In the genomic region with DNA sequence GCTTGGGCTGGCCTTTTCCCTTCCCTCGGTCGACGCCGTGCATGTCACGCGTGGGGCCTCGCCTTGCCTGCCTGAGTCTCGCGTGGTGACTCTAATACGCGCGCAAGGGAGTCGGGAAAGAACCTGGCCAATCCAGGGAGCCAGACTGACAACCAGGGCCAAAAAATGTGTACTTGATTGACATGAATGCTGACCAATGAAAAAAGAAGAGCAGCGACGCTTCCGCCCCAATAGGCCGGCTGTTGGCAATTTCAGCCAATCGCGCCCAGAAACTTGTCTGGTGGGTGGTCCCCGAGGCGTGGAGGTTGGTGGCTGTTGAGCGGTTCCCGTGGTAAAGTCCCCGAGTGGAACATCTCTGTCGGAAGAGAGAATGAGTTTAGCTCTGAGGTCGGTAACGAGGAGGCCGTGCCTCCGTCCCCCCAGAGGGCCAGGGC, we compare ENCODE assay signal across 8 mouse cellular contexts. TPM values are rescaled to one million over a fixed set of nuclear protein-coding genes. Genes with fewer than 3 reads are reported as not detected.
DNase-seq lines count a peak whose midpoint lies in the region; ATAC-seq and TF ChIP-seq lines count a peak whose summit lies in the region.

Gene Cetn3, plus strand, starts transcription at position 107 of the 434 bp plus-strand sequence.

- ATAC-seq in embryonic facial prominence, embryonic 14.5 days (ENCODE audit: low read depth): peak; percentile 91
- ATAC-seq in limb, embryonic 11.5 days (ENCODE audit: insufficient number of reproducible peaks, low FRiP score, low TSS enrichment, low read depth): peak; percentile 90
- peak; percentile 93 for ATAC-seq in midbrain, embryonic 13.5 days

- H3K27me3 ChIP-seq in embryonic facial prominence, embryonic 14.5 days (replicated peaks; ENCODE audit: control insufficient read depth, insufficient read depth, low read length): no peaks in the 10 kb centered on the region
- H3K27me3 ChIP-seq in heart, adult 2 months (ENCODE audit: control insufficient read depth, insufficient read depth, low read length): no peaks in the 10 kb centered on the region
- no peaks in the 10 kb centered on the region for H3K27me3 ChIP-seq in kidney, adult 2 months (replicated peaks; ENCODE audit: control insufficient read depth, insufficient read depth, low read length)
- H3K27me3 ChIP-seq in limb, embryonic 11.5 days (ENCODE audit: control insufficient read depth, insufficient read depth, low read length): no peaks in the 10 kb centered on the region
- H3K27me3 ChIP-seq in midbrain, embryonic 13.5 days: no peaks in the 10 kb centered on the region

- no peaks in the 10 kb centered on the region; the same call in 1 of the 2 replicates for H3K4me1 ChIP-seq in bone marrow, adult 2 months (ENCODE audit: control insufficient read depth, insufficient read depth, low read length)
- peaks cover 9% of the 10 kb centered on the region for H3K4me1 ChIP-seq in embryonic facial prominence, embryonic 14.5 days (ENCODE audit: control insufficient read depth, insufficient read depth, low read length)
- no peaks in the 10 kb centered on the region for H3K4me1 ChIP-seq in heart, adult 2 months (ENCODE audit: control insufficient read depth, insufficient read depth, low read length)
- peaks cover 2% of the 10 kb centered on the region; the same call in 1 of the 2 replicates for H3K4me1 ChIP-seq in kidney, adult 2 months (ENCODE audit: control insufficient read depth, insufficient read depth, low read length)
- no peaks in the 10 kb centered on the region for H3K4me1 ChIP-seq in limb, embryonic 11.5 days (ENCODE audit: control insufficient read depth, insufficient read depth, low read length)
- H3K4me1 ChIP-seq in midbrain, embryonic 13.5 days (replicated peaks): peaks cover 26% of the 10 kb centered on the region

- peak; percentile 91 for DNase-seq in B cell, adult 2 months
- DNase-seq in embryonic facial prominence, embryonic 14.5 days (ENCODE audit: low spot score): peak; percentile 97
- DNase-seq in heart, adult 2 months: peak in 1 of 2 experiments; percentile 94
- DNase-seq in kidney, adult 2 months: peak; percentile 98
- peak; percentile 92 for DNase-seq in limb, embryonic 11.5 days (ENCODE audit: low spot score)
- DNase-seq in spleen, adult 18-20 months: peak; percentile 82 to 83

- H3K27ac ChIP-seq in bone marrow, adult 2 months (ENCODE audit: control insufficient read depth, insufficient read depth, low read depth, low read length, poor library complexity): peak within 1 kb of the TSS; percentile 96
- H3K27ac ChIP-seq in embryonic facial prominence, embryonic 14.5 days (replicated peaks; ENCODE audit: low read depth, low read length): peak within 1 kb of the TSS; percentile 98
- H3K27ac ChIP-seq in heart, adult 2 months: peak within 1 kb of the TSS; percentile 100
- H3K27ac ChIP-seq in kidney, adult 2 months (ENCODE audit: insufficient read depth, low read depth, low read length): peak within 1 kb of the TSS; percentile 95
- peak within 1 kb of the TSS; percentile 94 for H3K27ac ChIP-seq in limb, embryonic 11.5 days (replicated peaks; ENCODE audit: low read depth, low read length)
- peak within 1 kb of the TSS; percentile 99 for H3K27ac ChIP-seq in midbrain, embryonic 13.5 days

- TF ChIP-seq POLR2A in bone marrow, adult 2 months (IDR thresholded peaks at IDR 0.05; ENCODE audit: borderline replicate concordance, control insufficient read depth, low read depth, low read length): peak; percentile 57; the same call in 1 of the 2 replicates
- peak; percentile 36; the same call in 1 of the 2 replicates for TF ChIP-seq POLR2A in heart, adult 2 months (IDR thresholded peaks at IDR 0.05; ENCODE audit: insufficient read depth, low read depth, low read length)
- no peak for TF ChIP-seq POLR2A in kidney, adult 2 months (IDR thresholded peaks at IDR 0.05; ENCODE audit: low read depth, low read length)

- peak within 1 kb of the TSS; percentile 76 for H3K9ac ChIP-seq in embryonic facial prominence, embryonic 14.5 days (ENCODE audit: low read depth, low read length)
- H3K9ac ChIP-seq in heart, adult 2 months (ENCODE audit: low read depth, low read length): peak within 1 kb of the TSS; percentile 82
- peak within 1 kb of the TSS; percentile 87 for H3K9ac ChIP-seq in limb, embryonic 11.5 days (ENCODE audit: low read length)
- H3K9ac ChIP-seq in midbrain, embryonic 13.5 days (replicated peaks): peak within 1 kb of the TSS; percentile 84

- H3K36me3 ChIP-seq in embryonic facial prominence, embryonic 14.5 days (ENCODE audit: control insufficient read depth, insufficient read depth, low read length): peaks cover 13% of the 10 kb centered on the region
- H3K36me3 ChIP-seq in heart, adult 2 months (ENCODE audit: control insufficient read depth, insufficient read depth, low read length): peaks cover 7% of the 10 kb centered on the region
- peaks cover 2% of the 10 kb centered on the region; the same call in 1 of the 2 replicates for H3K36me3 ChIP-seq in kidney, adult 2 months (ENCODE audit: control insufficient read depth, insufficient read depth, low read length)
- no peaks in the 10 kb centered on the region; the same call in 1 of the 2 replicates for H3K36me3 ChIP-seq in limb, embryonic 11.5 days (ENCODE audit: control insufficient read depth, insufficient read depth, low read length)
- H3K36me3 ChIP-seq in midbrain, embryonic 13.5 days: peaks cover 7% of the 10 kb centered on the region

- H3K79me2 ChIP-seq in heart, adult 2 months (replicated peaks; ENCODE audit: control insufficient read depth, insufficient read depth, low read length): peaks cover 2% of the 10 kb centered on the region; the same call in 1 of the 2 replicates

- H3K9me3 ChIP-seq in embryonic facial prominence, embryonic 14.5 days (ENCODE audit: control insufficient read depth, low read length): no peaks in the 10 kb centered on the region
- H3K9me3 ChIP-seq in limb, embryonic 11.5 days (ENCODE audit: control insufficient read depth, low read length): no peaks in the 10 kb centered on the region
- no peaks in the 10 kb centered on the region for H3K9me3 ChIP-seq in midbrain, embryonic 13.5 days

- H3K4me2 ChIP-seq in embryonic facial prominence, embryonic 14.5 days (ENCODE audit: low read depth, low read length): peak within 1 kb of the TSS; percentile 66
- peak within 1 kb of the TSS; percentile 53 for H3K4me2 ChIP-seq in limb, embryonic 11.5 days (ENCODE audit: low read depth, severe bottlenecking)
- peak within 1 kb of the TSS; percentile 68 for H3K4me2 ChIP-seq in midbrain, embryonic 13.5 days (replicated peaks)

- TF ChIP-seq EP300 in heart, adult 2 months (IDR thresholded peaks at IDR 0.05; ENCODE audit: insufficient read depth, low read depth, low read length): 0 out of 2 replicates have a peak, but pooled peaks have one; percentile 46

- H3K4me3 ChIP-seq in bone marrow, adult 2 months (replicated peaks; ENCODE audit: control insufficient read depth, low read depth, low read length): peak within 1 kb of the TSS; percentile 96
- peak within 1 kb of the TSS; percentile 58 for H3K4me3 ChIP-seq in embryonic facial prominence, embryonic 14.5 days (ENCODE audit: low read depth, low read length)
- peak within 1 kb of the TSS; percentile 89 for H3K4me3 ChIP-seq in heart, adult 2 months
- H3K4me3 ChIP-seq in kidney, adult 2 months (ENCODE audit: insufficient read depth, low read depth, low read length): peak within 1 kb of the TSS; percentile 78
- H3K4me3 ChIP-seq in limb, embryonic 11.5 days (ENCODE audit: low read depth, low read length): peak within 1 kb of the TSS; percentile 66
- H3K4me3 ChIP-seq in midbrain, embryonic 13.5 days (replicated peaks): peak within 1 kb of the TSS; percentile 67

- under 1% methylated on average over 29 of the region's 29 CpGs for WGBS in bone marrow, adult 2 months
- WGBS in embryonic facial prominence, embryonic 14.5 days: 0% methylated on average over 29 of the region's 29 CpGs
- WGBS in heart, adult 2 months: under 1% methylated on average over 29 of the region's 29 CpGs
- WGBS in kidney, adult 2 months: under 1% methylated on average over 29 of the region's 29 CpGs
- WGBS in limb, embryonic 11.5 days: 0% methylated on average over 29 of the region's 29 CpGs
- under 1% methylated on average over 29 of the region's 29 CpGs for WGBS in midbrain, embryonic 13.5 days

- intact Hi-C loops in heart, adult 2 months (cut with DNase I): loop anchor here (5.0 to 10.0 kb wide), 4 partner anchors 71 to 1742 kb away; partner anchors contain the start of genes Arrdc3, Lysmd3, Mblac2 and Polr3g

- TF ChIP-seq CTCF in bone marrow, adult 2 months (IDR thresholded peaks at IDR 0.05; ENCODE audit: control insufficient read depth, insufficient read depth, low read length): no peak
- no peak for TF ChIP-seq CTCF in heart, adult 2 months (IDR thresholded peaks at IDR 0.05)
- TF ChIP-seq CTCF in kidney, adult 2 months (conservative IDR thresholded peaks at IDR 0.05; ENCODE audit: insufficient read depth, insufficient read length, low read depth, low read length): no peak

RNA-seq across cellular contexts. Expression of gene Cetn3, which starts in this region (rescaled TPM):
- polyA plus RNA-seq in bone marrow, adult 2 months (2011; ENCODE audit: insufficient read depth, insufficient read length, low replicate concordance, missing spikeins): 53.3 and 57.3 TPM in 2 replicates
- 242 and 243 TPM in 2 replicates for polyA plus RNA-seq in embryonic facial prominence, embryonic 14.5 days (2014; fragmentation: Nextera tagmentation; extraction: Ambion mirVana)
- total RNA-seq in heart, adult 2 months (2021): 10 to 100 TPM; 52.0 to 53.0 TPM
- 5.0 and 12.9 TPM in 2 replicates for polyA plus RNA-seq in heart, adult 2 months (2012; rRNA removed)
- polyA plus RNA-seq in kidney, adult 2 months (2012; rRNA removed): 3.5 and 8.1 TPM in 2 replicates
- polyA plus RNA-seq in limb, embryonic 11.5 days (2014; fragmentation: Nextera tagmentation; extraction: Ambion mirVana): 241 and 257 TPM in 2 replicates
- polyA plus RNA-seq in midbrain, embryonic 13.5 days (2015; fragmentation: Nextera tagmentation; extraction: Ambion mirVana): 246 and 262 TPM in 2 replicates
